Mouse (Mus musculus): ENCODE measurements around the gene Map1lc3b. TPM values are rescaled to one million over a fixed set of nuclear protein-coding genes. Genes with fewer than 3 reads are reported as not detected.

Gene Map1lc3b
- total and polyA plus RNA-seq, 3 experiments, result 56.4 to 68.8 TPM; not detected in 1

GRCm38 (mm10) chr8:121553831-121554475 is 36.2 kb upstream of the Map1lc3b start:
- H3K36me3 ChIP-seq (ENCODE audit: control insufficient read depth in 1 of 2, insufficient read depth in 2 of 2, low read length in 2 of 2), result no peaks in the 10 kb centered on the region; a peak in 1 of 4 replicates
- H3K9ac ChIP-seq (ENCODE audit: control insufficient read depth, low read depth, low read length, poor library complexity, severe bottlenecking), result no peak overlapping the region
- DNase-seq (ENCODE audit: low read depth, low spot score), result no peak
- no peak overlapping the region for H3K27ac ChIP-seq (ENCODE audit: control insufficient read depth, low read depth, low read length)
- H3K79me2 ChIP-seq (ENCODE audit: control insufficient read depth, insufficient read depth, low read length, poor library complexity), result no peaks in the 10 kb centered on the region
- no peaks in the 10 kb centered on the region for H3K27me3 ChIP-seq (ENCODE audit: control insufficient read depth in 1 of 2, insufficient read depth in 2 of 2, low read length in 2 of 2)
- no peak for TF ChIP-seq TAL1 (IDR thresholded peaks at IDR 0.05; ENCODE audit: low read length)
- TF ChIP-seq GABPA (IDR thresholded peaks at IDR 0.05; ENCODE audit: low read depth, low read length), result no peak
- H3K4me3 ChIP-seq (ENCODE audit: control insufficient read depth in 1 of 2, insufficient read depth in 1 of 2, low read depth in 2 of 2, low read length in 2 of 2), result no peak overlapping the region
- H3K9me3 ChIP-seq (replicated peaks; ENCODE audit: insufficient read depth, low read length), result no peaks in the 10 kb centered on the region
- H3K4me1 ChIP-seq (ENCODE audit: control insufficient read depth in 1 of 2, insufficient read depth in 2 of 2, low read length in 2 of 2), result no peaks in the 10 kb centered on the region

GRCm38 (mm10) chr8:121557746-121558145 is 32.4 kb upstream of the Map1lc3b start:
- Histone ChIP-seq H3K4me1 (ENCODE audit: control insufficient read depth in 1 of 2, insufficient read depth in 2 of 2, low read length in 2 of 2) (no peaks in the 10 kb centered on the region), H3K4me3 (ENCODE audit: control insufficient read depth in 1 of 2, insufficient read depth in 1 of 2, low read depth in 2 of 2, low read length in 2 of 2) (no peak overlapping the region), H3K9me3 (replicated peaks; ENCODE audit: insufficient read depth, low read length) (no peaks in the 10 kb centered on the region), H3K79me2 (ENCODE audit: control insufficient read depth, insufficient read depth, low read length, poor library complexity) (no peaks in the 10 kb centered on the region), H3K27me3 (ENCODE audit: control insufficient read depth in 1 of 2, insufficient read depth in 2 of 2, low read length in 2 of 2) (no peaks in the 10 kb centered on the region), H3K27ac (ENCODE audit: control insufficient read depth, low read depth, low read length) (no peak overlapping the region), H3K9ac (ENCODE audit: control insufficient read depth, low read depth, low read length, poor library complexity, severe bottlenecking) (no peak overlapping the region), H3K36me3 (ENCODE audit: control insufficient read depth in 1 of 2, insufficient read depth in 2 of 2, low read length in 2 of 2) (no peaks in the 10 kb centered on the region; a peak in 1 of 4 replicates)
- TF ChIP-seq BHLHE40 (IDR thresholded peaks at IDR 0.05; ENCODE audit: borderline replicate concordance, low read depth, low read length) (no peak), TCF12 (IDR thresholded peaks at IDR 0.05; ENCODE audit: low read depth, low read length) (no peak), JUND (IDR thresholded peaks at IDR 0.05; ENCODE audit: low read depth, low read length) (no peak), ETS1 (IDR thresholded peaks at IDR 0.05; ENCODE audit: low read depth, low read length) (no peak)
- no peak for DNase-seq (ENCODE audit: low read depth, low spot score)

- Histone ChIP-seq H3K79me2 (ENCODE audit: control insufficient read depth, insufficient read depth, low read length, poor library complexity) (no peaks in the 10 kb centered on the region), H3K9me3 (replicated peaks; ENCODE audit: insufficient read depth, low read length) (no peaks in the 10 kb centered on the region), H3K36me3 (ENCODE audit: control insufficient read depth in 1 of 2, insufficient read depth in 2 of 2, low read length in 2 of 2) (no peaks in the 10 kb centered on the region; a peak in 1 of 4 replicates), H3K4me1 (ENCODE audit: control insufficient read depth in 1 of 2, insufficient read depth in 2 of 2, low read length in 2 of 2) (no peaks in the 10 kb centered on the region), H3K4me3 (ENCODE audit: control insufficient read depth in 1 of 2, insufficient read depth in 1 of 2, low read depth in 2 of 2, low read length in 2 of 2) (no peak overlapping the region), H3K27me3 (ENCODE audit: control insufficient read depth in 1 of 2, insufficient read depth in 2 of 2, low read length in 2 of 2) (no peaks in the 10 kb centered on the region), H3K9ac (ENCODE audit: control insufficient read depth, low read depth, low read length, poor library complexity, severe bottlenecking) (no peak overlapping the region), H3K27ac (ENCODE audit: control insufficient read depth, low read depth, low read length) (no peak overlapping the region)
- TF ChIP-seq ZNF384 (IDR thresholded peaks at IDR 0.05; ENCODE audit: low read depth, low read length), result no peak
- no peak for TF ChIP-seq MAFK (IDR thresholded peaks at IDR 0.05; ENCODE audit: borderline replicate concordance, low read depth, low read length)
- no peak for TF ChIP-seq SIN3A (IDR thresholded peaks at IDR 0.05; ENCODE audit: low read length)
- TF ChIP-seq USF1 (IDR thresholded peaks at IDR 0.05; ENCODE audit: low read depth, low read length), result no peak
- no peak for TF ChIP-seq MAX (IDR thresholded peaks at IDR 0.05; ENCODE audit: low read length)
- TF ChIP-seq NELFE (IDR thresholded peaks at IDR 0.05; ENCODE audit: low read depth, low read length), result no peak
- no peak for TF ChIP-seq TCF12 (IDR thresholded peaks at IDR 0.05; ENCODE audit: low read depth, low read length)
- no peak for TF ChIP-seq POLR2AphosphoS2 (IDR thresholded peaks at IDR 0.05; ENCODE audit: low read length)
- TF ChIP-seq ELF1 (IDR thresholded peaks at IDR 0.05; ENCODE audit: low read depth, low read length), result no peak
- no peak for TF ChIP-seq ZMIZ1 (IDR thresholded peaks at IDR 0.05; ENCODE audit: low read depth, low read length)
- TF ChIP-seq HCFC1 (IDR thresholded peaks at IDR 0.05; ENCODE audit: low read depth, low read length), result no peak
- no peak for TF ChIP-seq MYC (IDR thresholded peaks at IDR 0.05; ENCODE audit: low read depth, low read length)
- no peak for DNase-seq (ENCODE audit: low read depth, low spot score)
Measured at GRCm38 (mm10) chr8:121558538-121558937, 31.6 kb upstream of the Map1lc3b start.
